Mouse (Mus musculus) kidney, postnatal 4 days (tissue): Measurements from ENCODE around the gene Map1lc3b.
A peak's percentile ranks its signal among the peaks of the same experiment; 100 is the strongest.

Experiments
- DNase-seq, 2 experiments: peaks; one replicate each; pipeline ENCODE4 v3.0.0; 2021; ENCODE audit warnings: mixed read lengths in 2 of 2

The Map1lc3b gene

DNA sequence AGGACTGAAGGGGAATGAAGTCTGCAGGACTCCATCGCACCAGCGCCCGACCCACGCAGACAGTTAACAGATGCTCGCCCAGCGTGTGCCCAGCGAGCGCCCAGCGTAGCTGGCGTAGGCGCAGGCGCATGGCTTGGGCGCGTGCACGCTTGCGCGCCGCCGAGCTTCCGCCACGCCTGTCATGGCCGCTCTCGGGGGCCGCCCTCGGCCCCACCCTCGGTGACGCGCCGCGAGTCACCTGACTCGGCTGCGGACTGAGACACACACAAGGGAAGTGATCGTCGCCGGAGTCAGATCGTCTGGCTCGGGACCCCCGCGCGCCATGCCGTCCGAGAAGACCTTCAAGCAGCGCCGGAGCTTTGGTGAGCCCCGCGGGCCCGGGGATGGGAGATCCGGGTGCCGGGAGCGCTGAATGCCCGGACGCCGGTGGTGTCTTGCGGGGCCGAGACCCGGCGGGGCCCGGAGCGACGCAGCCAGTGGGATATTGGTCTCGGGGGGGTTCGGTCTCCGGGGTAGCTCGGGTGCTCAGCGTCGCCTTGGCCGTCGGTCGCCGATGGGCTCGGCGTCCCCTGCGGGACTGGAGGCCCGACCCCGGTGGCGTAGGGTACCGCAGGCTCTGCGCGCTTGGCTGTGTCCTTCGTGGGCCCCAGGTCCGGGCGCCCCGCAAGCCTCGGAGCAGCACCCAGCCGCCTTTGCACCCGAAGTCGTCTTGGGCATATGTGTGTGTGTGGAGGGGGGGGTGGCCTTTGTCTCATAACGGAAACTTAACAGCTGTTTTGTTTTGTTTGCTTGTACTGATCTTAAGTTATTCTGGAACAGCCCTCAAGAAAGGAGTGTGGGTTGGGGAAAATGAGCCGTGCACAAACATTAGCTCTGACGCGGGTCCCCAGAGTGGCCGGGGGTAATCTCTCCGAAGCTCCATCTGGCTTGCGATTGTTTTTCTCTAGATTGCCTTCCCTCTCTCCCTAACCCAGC lies at the start of gene Map1lc3b:
Gene Map1lc3b (plus strand): TSS at position 159 of the 975 bp plus-strand sequence.
- peak; percentile 95 to 96 for DNase-seq

DNA sequence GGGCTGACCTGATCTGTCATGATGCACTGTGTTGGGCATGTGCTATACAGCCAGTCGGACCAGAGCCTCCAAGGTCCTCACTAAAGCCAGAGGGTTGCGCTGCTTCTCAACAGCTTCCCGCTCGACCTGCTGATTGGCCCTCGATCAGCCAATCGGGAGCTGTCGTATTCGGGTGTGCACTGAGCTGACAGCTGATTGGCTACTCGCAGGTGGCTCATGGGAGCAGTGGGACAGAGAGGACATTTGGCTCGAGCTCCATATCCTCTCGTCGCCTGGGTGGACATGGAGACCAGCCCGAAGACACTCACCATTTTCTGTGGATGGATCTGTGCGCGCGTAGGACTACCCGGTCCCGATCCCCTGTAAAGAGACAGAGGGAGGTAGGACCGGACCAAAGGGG lies 48.3 kb upstream of the Map1lc3b start:
- no peak for DNase-seq

DNA sequence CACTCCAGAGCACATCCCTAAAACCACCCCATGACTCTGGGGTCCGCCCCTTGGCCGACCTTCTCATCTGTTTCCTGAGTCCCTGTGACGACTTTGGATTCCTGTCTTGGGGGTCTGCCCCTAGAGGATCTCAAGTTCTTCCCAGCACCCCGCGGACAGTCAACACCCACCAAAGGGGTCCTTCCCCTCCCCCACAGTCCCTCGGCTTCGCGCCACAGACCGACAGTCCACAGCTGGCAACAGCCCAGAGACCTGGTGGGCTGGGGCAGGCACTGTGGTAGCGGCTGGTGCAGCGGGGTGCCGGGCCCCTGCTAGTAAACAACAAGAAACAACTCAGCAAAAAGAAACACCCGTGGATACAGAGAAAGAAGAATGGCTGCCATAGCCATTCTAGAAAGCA lies 47.3 kb upstream of the Map1lc3b start:
- no peak for DNase-seq

DNA sequence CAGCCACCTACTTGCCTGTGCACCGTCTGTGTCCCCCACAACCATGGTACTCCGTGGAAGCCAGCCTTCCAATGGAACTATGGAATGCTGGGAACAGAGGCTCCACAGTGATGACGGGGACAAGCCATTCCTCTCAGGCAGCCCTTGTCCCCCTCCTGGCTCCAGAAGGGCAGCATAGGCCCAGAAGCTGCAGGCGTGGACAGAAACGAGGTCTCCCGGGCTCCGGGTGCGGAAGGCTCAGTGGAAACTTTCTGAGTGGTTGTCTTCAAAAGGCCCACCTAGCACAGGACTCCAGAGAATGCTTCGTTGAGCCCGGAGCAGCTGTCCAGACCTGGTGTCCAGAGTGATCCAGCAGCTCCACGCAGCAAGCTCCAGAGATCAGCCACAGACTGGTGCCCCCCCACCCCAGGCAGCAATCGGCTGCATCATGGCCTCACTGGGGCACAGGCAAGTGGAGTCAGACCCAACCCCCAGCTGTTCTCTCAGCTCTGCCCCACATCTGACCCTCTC lies 45.8 kb upstream of the Map1lc3b start, which contains the start of gene 1700018B08Rik:
Gene 1700018B08Rik (minus strand): TSS at position 45 of the 510 bp plus-strand sequence.
- DNase-seq: no peak

DNA sequence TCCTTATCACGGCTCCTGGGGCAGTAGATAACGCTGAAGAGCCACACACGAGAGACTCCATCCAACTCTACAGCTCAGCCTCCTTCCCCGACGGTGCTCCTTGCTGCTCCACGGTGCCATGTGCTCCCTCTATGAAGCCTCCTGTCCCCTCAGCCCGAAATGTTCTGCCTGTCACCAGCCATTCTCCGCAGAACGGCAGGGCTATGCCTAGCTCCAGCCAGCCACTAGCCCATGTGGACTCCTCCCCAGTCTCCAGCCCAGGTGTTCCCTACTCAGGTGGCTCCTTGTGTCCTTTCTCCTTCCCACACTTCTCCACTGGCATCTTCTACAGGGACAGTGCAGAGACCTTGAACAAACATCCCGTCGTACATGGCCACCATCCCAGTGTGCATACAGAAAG lies 45.2 kb upstream of the Map1lc3b start:
- no peak for DNase-seq

DNA sequence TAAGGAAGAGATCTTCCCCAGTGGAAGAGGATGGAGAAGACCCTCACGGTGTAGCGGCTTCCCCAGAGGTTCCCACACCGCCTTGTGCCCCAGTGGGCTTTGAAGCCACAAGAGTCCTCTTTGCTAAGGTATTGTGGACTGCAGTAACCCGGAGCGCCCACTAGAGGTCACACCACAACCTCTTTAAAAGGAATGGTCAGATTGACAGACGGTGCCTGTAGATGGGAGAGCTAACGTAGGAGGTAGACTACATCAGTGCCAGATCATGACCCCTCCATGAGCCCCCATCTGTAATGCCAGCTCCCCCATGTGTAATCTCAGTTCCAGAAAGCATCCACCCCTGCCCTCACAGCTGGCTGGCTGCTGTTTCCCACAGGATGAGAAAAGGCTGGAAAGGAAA lies 43.0 kb upstream of the Map1lc3b start:
- DNase-seq: peak; percentile 84 to 87

DNA sequence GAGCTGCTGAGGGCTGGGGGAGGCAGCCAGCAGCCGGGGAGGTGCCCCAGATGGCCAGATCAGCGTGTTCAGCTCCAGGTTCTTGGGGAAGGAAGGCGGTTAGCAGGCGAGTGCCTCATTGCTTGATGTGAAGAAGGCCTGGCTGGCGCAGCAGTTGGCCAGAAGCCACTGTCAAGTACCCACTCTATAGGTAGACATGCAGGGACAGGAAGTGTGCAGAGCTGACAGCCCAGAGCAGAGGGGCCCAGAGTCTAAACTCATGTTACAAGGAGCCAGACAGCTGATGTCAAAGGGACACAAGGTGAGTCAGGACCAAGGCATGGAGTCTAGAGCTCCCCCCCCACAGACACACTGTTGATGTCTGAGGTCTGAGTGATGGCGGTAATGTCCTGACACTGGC lies 40.1 kb upstream of the Map1lc3b start:
- DNase-seq: no peak

DNA sequence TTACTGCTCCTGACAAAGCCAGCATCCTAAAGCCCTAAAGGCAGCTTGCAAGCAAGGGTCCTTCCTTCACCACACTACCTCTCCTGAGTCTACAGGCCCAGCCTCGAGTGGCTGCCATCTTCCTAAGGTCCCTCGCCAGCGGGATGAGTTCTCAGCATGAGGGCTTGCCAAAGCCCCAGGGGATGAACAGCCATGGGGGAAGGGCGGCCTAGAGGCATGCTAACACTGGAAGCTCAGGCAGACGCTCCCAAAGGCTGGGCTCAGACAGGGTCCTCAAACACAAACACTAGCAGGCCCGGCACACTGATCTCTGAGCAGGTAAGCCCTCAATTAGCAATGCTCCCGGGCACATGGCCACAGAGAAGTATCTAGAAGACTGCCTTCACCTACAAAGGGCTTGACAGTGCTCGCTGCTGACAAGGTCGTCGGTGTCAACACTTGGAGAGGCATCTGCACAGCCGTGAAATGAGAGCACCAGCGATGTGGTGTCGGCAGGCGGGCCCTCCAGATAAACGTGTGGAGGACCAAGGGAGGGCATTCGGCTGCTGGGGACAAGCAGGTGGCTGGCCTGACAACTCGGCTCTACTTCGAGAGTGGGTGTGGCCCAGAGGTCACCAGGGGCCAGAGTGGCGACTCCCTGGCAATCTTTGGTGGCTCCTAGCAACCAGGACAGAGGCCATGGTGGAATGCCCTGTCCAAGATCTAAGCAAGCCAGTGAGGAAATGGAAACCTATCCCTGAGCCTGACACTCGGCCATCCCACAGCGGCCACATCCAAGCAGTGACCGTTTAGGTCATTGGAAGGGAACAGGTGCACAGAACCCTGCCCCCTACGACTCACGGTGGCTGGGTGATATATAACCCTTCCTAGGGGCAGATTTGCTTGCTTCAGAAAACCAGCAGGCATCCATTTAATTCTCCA lies 38.8 kb upstream of the Map1lc3b start:
- DNase-seq: no peak

DNA sequence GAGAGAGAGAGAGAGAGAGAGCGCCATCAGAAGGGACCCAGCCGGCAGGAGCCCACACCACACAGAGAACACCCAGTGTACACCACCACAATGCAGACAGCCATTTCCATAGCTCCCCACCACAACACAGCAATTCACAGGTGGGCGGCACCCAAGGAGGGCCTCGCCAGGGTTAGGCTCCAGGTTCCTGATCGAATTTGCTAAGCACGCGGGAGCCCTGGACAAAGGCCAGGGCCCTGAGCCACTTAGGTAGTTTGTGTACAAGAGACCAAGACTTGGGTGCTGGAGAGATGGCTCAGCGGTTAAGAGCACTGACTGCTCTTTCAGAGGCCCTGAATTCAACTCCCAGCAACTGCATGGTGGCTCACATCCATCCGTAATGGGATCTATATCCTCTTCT lies 37.7 kb upstream of the Map1lc3b start:
- DNase-seq: no peak

DNA sequence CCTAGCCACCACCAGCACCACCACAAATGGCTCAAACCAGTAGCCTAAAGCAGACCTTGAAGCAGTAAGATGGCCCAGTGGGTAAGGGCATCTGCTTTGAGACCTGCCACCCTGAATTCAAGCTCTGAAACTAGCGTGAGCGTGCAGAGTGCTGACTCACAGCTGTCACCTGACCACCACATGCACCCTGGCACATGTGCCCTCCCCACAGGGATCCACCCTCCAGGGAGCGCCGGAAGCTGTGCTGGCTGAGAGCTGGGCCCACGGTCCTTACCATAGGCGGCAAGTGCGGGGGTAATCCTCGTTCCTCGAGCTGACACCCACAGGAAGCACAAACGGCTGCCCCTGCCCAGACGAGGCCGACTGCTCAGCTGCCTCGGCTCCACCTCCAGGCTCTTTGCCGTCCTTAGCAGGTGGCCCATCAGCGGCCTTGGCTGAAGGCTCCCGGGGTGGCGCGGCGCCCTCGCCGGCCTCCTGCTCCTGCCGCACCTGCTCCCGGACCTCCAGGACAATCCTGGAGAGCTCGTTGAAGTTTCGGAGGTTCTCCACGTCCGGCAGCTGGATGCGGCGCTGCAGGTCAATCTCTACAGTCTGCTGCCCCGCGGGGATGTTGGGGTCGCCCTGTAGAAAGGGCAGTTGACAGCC lies 36.2 kb upstream of the Map1lc3b start:
- DNase-seq: no peak

DNA sequence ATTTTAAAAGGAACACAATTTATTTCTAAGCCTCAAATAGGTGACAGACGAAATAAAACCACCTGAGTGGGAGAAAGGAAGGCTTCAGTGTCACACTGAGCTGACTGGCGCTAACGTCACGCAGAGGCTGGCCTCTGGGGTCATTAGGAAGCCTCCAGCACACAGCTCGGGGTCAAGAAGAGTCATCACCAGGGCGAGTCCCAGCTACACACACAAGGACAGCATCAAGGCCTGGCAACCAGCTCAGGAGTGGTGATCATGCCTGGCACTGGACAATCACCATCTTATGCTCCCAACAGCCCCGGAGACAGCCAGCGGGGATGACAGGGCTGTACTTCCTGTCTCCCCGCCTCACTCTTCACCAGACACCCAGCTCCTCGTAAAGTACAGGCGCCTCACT lies 32.4 kb upstream of the Map1lc3b start:
- DNase-seq: no peak

DNA sequence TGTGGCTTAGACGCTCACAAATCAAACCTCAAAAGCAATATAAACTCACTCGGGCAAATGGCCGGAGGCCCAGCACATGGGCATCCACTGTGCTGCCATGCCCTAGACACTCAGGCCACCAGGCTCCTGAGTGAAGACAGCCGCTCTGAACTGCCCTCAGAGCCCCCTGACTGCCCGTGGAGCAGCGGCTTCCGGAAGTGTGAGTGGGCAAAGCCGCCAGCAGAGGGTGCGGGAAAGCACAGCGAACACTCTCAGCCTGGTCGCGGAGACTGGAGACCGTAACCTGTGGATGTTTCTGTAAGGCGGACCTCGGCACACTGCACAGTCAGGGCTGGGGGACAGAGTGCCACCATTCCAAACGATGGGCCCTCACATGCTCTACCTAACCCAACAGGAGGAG lies 31.6 kb upstream of the Map1lc3b start:
- peak in 1 of 2 experiments; percentile 44 for DNase-seq

DNA sequence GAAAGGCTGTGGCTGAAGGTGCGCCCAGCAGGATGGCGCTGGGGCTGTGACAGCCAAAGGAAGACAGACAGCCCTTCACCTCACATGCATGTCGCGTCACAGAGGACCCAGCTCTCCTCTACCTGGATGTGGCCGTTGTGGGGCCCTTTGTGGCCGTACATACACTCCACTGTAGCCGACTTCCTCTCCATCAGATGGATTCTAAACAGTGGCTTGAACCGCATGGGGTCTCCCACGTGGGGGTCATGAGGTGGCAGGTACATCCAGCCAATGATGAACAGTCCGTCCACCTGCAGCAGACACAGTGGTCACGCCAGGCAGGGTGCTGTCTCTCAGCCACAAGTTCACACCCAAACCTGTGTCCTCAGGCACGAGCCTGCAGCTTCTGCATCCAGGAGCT lies 30.4 kb upstream of the Map1lc3b start:
- no peak for DNase-seq

DNA sequence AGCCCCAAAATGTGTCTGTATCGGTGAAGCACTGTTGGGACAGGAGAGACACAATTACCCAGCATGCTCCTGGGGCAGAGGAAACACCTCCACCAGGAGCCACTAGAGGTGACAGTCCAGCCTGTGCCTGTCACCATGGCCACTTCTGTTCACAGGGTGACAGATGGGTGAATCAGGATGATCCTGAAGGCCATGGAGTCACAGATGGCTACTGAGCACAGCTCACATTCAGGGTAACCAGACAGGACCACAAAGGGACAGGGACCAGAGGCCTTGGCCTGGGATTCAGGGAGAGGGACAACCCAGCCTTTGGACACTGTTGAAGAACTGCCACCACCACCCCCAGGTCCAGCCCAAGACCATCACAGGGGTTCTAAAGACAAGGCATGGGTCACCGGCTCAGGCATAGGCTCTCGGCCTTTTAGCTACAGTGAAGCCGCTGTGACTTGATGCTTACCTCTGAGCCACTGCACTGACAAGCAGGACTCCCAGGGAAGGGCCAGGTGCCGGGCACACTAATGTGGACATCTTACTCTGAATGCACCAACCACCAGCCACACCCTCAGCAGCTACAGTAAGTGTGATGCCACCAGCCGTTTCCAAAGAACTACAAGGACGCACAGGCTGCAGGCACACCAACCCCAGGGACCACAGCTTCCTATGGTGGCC lies 29.6 kb upstream of the Map1lc3b start:
- DNase-seq: no peak

DNA sequence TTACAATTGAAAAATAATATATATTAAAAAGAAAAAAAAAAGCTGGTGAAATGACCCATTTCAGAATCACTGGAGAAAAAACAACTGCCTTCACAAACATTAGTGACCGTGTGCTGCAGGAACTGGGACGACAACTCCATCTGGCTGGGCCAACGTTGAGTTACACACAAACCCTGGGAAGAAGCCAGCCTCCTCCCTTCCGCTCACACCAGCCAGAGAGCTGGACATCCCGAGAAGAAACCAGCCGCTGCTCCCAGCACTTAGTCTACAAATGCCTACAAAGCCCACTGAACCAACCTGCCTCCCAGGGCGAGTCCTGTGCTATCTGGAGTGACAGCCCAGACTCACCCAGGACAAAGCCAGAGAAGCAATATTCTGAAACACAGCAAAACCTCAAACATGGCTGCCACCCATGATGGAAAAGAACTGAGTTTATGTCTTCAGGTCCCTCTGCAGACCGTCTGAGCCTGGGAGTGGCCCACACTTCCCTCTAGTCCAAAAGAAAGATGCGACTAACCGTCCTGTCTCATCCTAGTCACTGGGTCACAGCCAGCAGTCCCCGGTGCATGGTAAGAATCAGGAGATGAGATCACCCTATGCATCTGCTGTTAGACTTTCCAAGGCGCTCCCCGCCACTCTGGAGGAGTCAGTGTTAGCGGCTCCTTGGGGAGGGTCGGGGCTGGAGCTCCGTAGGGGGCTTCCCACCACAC lies 28.4 kb upstream of the Map1lc3b start:
- DNase-seq: peak; percentile 39 to 50

DNA sequence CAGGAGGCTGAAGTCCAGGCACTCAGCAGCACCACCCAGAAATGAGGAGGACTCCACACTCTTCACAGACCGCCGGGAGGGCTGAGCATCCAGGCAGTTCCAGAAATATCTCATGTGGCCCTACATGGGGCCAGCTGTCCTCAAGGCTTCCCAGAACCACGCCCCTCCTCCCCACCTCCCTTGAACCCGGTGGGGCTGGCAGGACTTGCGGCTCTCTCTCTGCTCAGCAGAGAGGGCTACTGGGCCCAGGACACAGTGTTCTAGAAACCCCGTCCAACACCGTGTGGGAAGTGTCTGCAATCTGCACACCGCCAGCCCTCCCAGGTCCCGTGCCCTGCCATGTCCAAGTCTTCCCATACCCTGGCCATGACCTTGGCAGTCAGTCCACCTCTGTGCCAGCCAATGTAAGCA lies 27.2 kb upstream of the Map1lc3b start:
- DNase-seq: no peak

DNA sequence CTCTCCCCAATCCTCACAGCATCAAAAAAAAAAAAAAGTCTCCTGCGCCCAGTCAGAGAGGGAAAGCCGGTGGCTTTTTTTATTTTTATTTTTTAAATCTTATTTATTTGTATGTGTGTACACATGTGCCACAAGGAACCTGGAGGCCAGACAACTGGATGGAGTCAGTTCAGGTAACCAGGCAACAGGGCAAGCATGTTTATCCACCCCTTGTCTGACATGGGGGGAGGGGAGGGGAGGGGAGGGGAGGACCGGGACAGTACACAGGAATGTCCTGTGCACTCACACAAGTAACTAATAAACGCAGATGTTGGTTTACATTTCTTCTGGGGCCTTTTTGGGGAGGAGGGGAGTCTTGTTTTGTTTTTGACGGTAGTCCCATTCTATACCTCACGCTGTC lies 26.5 kb upstream of the Map1lc3b start:
- DNase-seq: no peak

DNA sequence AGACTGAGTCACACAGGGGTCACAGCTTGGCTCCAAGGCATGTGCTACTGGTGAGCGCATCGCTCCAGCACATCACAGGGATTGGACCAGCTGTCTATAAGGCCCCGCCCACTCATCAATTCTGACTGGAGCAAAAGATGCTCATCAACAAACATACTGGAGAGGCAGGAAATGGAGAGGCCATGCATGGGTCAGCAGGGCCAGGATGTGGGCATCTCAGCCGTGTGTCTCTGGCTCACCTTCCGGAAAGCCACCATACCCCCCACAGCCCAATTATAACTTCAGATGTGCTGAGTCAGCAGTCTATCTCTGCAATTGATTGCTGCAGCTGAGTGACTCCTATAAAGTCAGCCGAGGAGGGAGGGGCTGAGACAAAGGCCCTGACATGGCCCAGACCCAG lies 21.8 kb upstream of the Map1lc3b start:
- no peak for DNase-seq

DNA sequence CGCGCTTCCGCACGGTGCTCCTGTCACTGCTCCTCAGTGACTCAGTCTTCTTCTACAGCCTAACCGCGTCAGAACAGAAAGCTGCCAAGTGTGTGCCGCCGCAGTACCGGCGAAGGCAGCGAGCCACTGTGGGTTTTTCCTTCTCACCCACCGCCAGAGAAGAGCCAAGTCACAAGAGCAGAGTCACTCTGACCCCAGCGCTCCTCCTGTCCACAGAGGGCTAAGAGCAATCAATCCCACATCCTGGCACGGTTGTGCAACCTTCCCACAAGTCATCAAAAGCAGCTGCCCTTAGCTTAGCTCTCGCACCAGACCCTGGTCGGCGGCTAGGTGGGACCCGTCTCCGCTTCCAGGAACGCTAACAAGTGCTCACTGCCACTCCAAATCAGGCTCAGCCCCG lies 19.8 kb upstream of the Map1lc3b start:
- DNase-seq: no peak

DNA sequence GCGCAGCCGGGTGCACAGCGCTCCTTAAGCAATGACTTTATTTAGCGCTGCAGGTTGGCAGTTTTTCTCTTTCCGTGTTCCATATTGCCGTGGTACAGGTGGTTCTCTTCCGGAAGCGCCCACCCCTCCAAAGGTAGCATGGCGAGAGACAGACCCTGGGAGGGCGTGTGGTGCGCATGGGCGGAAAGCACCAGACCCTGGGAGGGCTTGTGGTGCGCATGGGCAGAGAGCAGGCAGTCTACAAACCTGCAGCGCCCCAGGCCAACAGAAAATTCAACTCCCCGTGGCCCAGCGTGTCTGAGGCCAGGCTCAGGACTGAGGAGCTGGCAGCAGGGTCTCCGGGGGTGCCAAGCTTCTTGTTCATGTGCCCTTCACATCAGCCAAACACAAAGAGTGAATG lies 19.4 kb upstream of the Map1lc3b start:
- no peak for DNase-seq

DNA sequence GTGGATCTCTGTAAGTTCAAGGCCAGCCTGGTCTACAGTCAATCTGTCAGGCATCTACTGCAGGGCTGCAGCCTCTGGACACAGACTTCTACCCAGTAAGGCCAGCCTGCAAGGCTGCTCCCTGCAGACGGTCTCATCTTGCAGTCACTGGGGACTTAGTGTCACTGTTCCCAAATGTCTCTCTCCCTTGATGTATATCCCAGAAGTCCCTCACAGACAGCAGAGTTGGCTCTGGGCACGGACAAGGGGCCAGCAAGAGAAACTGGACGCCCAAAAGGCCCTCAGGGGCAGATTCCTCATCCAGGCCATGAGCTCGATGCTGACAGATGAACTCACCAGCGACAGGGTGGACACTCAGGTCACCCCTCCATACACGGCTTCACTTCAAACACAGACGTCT lies 18.0 kb upstream of the Map1lc3b start:
- no peak for DNase-seq
